Mouse (Mus musculus) layer of hippocampus, adult 2 months (tissue): ENCODE data around the gene Ttc23. TPM values are rescaled to one million over a fixed set of nuclear protein-coding genes. Genes with fewer than 3 reads are reported as not detected.

Source experiments
- DNase-seq, 2 experiments: peaks; one replicate each; pipeline ENCODE4 v3.0.0; 2022; ENCODE audit warnings: low spot score in 2 of 2
- H3K27ac ChIP-seq: fragments of 200-600 bp; 2 replicates; pipeline ENCODE4 v1.8.1; 2022
- H3K4me3 ChIP-seq: fragments of 200-600 bp; 2 replicates; pipeline ENCODE4 v1.8.1; 2022; ENCODE audit warnings: mild to moderate bottlenecking
- CTCF ChIP-seq: fragments of 200-600 bp; conservative IDR thresholded peaks from 2 replicates; pipeline ENCODE4 v1.8.1; 2022; ENCODE audit warnings: antibody characterized with exemption, mild to moderate bottlenecking, moderate library complexity
- total RNA-seq, 2 experiments: library from RNA; stranded (reverse); gene quantifications; 2 replicates each; pipeline ENCODE4 v1.2.3; 2021

Gene Ttc23
- total RNA-seq, 2 experiments from 2014 or later = 4.6 to 7.9 TPM

GRCm38 (mm10) chr7:67692141-67692540 lies 44.9 kb downstream of the Ttc23 start:
- Histone ChIP-seq H3K27ac (no peak overlapping the region), H3K4me3 (no peak overlapping the region)
- no peak for TF ChIP-seq CTCF
- DNase-seq = no peak

GRCm38 (mm10) chr7:67692791-67693538 lies 45.8 kb downstream of the Ttc23 start:
- no peak overlapping the region for H3K27ac ChIP-seq
- H3K4me3 ChIP-seq = no peak overlapping the region
- DNase-seq = no peak
- no peak for TF ChIP-seq CTCF

GRCm38 (mm10) chr7:67695906-67696305 lies 48.7 kb downstream of the Ttc23 start:
- Histone ChIP-seq H3K27ac (no peak overlapping the region), H3K4me3 (no peak overlapping the region)
- DNase-seq = no peak
- TF ChIP-seq CTCF = no peak

- no peak overlapping the region for H3K27ac ChIP-seq
- no peak overlapping the region for H3K4me3 ChIP-seq
- DNase-seq = no peak
- no peak for TF ChIP-seq CTCF
Measured at GRCm38 (mm10) chr7:67697892-67698630, 50.9 kb downstream of the Ttc23 start.

- DNase-seq = no peak
- no peak overlapping the region for H3K4me3 ChIP-seq
- no peak overlapping the region for H3K27ac ChIP-seq
- no peak for TF ChIP-seq CTCF
Measured at GRCm38 (mm10) chr7:67699301-67699700, 52.1 kb downstream of the Ttc23 start.

- H3K4me3 ChIP-seq = no peak overlapping the region
- no peak overlapping the region for H3K27ac ChIP-seq
- peak; percentile 20 to 44 for DNase-seq
- peak; percentile 77 for TF ChIP-seq CTCF
Measured at GRCm38 (mm10) chr7:67700846-67701245, 53.6 kb downstream of the Ttc23 start.

GRCm38 (mm10) chr7:67701252-67701914 lies 54.2 kb downstream of the Ttc23 start:
- no peak for DNase-seq
- H3K27ac ChIP-seq = no peak overlapping the region

GRCm38 (mm10) chr7:67708160-67708559 lies 61.0 kb downstream of the Ttc23 start:
- H3K27ac ChIP-seq = no peak overlapping the region
- no peak overlapping the region for H3K4me3 ChIP-seq
- DNase-seq = no peak
- no peak for TF ChIP-seq CTCF

More at GRCm38 (mm10) chr7:67701252-67701914, 54.2 kb downstream of the Ttc23 start:
- no peak for TF ChIP-seq CTCF
- H3K4me3 ChIP-seq = no peak overlapping the region

GRCm38 (mm10) chr7:67710216-67710615 lies 63.0 kb downstream of the Ttc23 start:
- H3K27ac ChIP-seq = no peak overlapping the region
- no peak for DNase-seq
- no peak for TF ChIP-seq CTCF
- no peak overlapping the region for H3K4me3 ChIP-seq

GRCm38 (mm10) chr7:67713820-67714510 lies 66.8 kb downstream of the Ttc23 start:
- DNase-seq = peak; percentile 33 to 42
- H3K27ac ChIP-seq = peak overlapping the region; percentile 46; the same call in 1 of the 2 replicates

GRCm38 (mm10) chr7:67715176-67715575 lies 68.0 kb downstream of the Ttc23 start:
- H3K27ac ChIP-seq = peak overlapping the region; percentile 46; the same call in 1 of the 2 replicates
- no peak for DNase-seq

More at GRCm38 (mm10) chr7:67713820-67714510, 66.8 kb downstream of the Ttc23 start:
- no peak overlapping the region for H3K4me3 ChIP-seq
- TF ChIP-seq CTCF = no peak

GRCm38 (mm10) chr7:67716213-67716878 lies 69.1 kb downstream of the Ttc23 start:
- H3K27ac ChIP-seq = no peak overlapping the region
- DNase-seq = no peak
- no peak for TF ChIP-seq CTCF
- H3K4me3 ChIP-seq = no peak overlapping the region

More at GRCm38 (mm10) chr7:67715176-67715575, 68.0 kb downstream of the Ttc23 start:
- TF ChIP-seq CTCF = no peak
- no peak overlapping the region for H3K4me3 ChIP-seq
